Mouse (Mus musculus) embryonic facial prominence, embryonic 14.5 days (tissue): Measurements from ENCODE around the gene Olfr1034. TPM values are rescaled to one million over a fixed set of nuclear protein-coding genes. Genes with fewer than 3 reads are reported as not detected.
"Not testable (repeated sequence)": the region's sequence is repeated elsewhere in the genome, so short reads cannot be mapped to it uniquely, and the experiment has no call there.

Experiments used
- ATAC-seq: fragments of 200-750 bp; cut with Nextera tagmentation; 2 replicates; pipeline ENCODE4 v1.8.0; 2017; ENCODE audit warnings: low read depth, moderate number of reproducible peaks, moderate TSS enrichment
- DNase-seq: peaks from one replicate; pipeline ENCODE4 v3.0.0-alpha.2; 2015; ENCODE audit warnings: low spot score
- H3K27ac ChIP-seq: fragments of 300-500 bp; sonication (generic); replicated peaks from 2 replicates; pipeline ENCODE4 v1.5.1; 2014; ENCODE audit warnings: low read depth, mild to moderate bottlenecking, low read length, moderate library complexity
- H3K27me3 ChIP-seq: fragments of 300-500 bp; sonication (generic); replicated peaks from 2 replicates; pipeline ENCODE4 v1.6.1; 2014; ENCODE audit warnings: low read length; ENCODE audit not compliant: control insufficient read depth, insufficient read depth
- H3K36me3 ChIP-seq: fragments of 300-500 bp; sonication (generic); 2 replicates; pipeline ENCODE4 v1.6.1; 2014; ENCODE audit warnings: low read length, mixed read lengths; ENCODE audit not compliant: control insufficient read depth, insufficient read depth
- H3K4me1 ChIP-seq: fragments of 300-500 bp; sonication (generic); 2 replicates; pipeline ENCODE4 v1.6.1; 2014; ENCODE audit warnings: antibody characterized with exemption, low read length; ENCODE audit not compliant: control insufficient read depth, insufficient read depth
- H3K4me2 ChIP-seq: fragments of 300-500 bp; sonication (generic); 2 replicates; pipeline ENCODE4 v1.6.1; 2014; ENCODE audit warnings: low read depth, mild to moderate bottlenecking, low read length, moderate library complexity, mixed read lengths
- H3K4me3 ChIP-seq: fragments of 300-500 bp; sonication (generic); 2 replicates; pipeline ENCODE4 v1.5.1; 2014; ENCODE audit warnings: low read depth, mild to moderate bottlenecking, low read length
- H3K9ac ChIP-seq: fragments of 300-500 bp; sonication (generic); 2 replicates; pipeline ENCODE4 v1.6.1; 2014; ENCODE audit warnings: low read depth, mild to moderate bottlenecking, low read length, moderate library complexity, mixed read lengths
- H3K9me3 ChIP-seq: fragments of 300-500 bp; sonication (generic); 2 replicates; pipeline ENCODE4 v1.6.1; 2016; ENCODE audit warnings: low read length; ENCODE audit not compliant: control insufficient read depth
- WGBS: fragments of 180-500 bp; shearing (Covaris S2); extraction: QIAGEN DNeasy Blood & Tissue Kit; methylation state at CpG from one replicate; pipeline ENCODE4 v1.1.7; 2014; 5-methylcytosine and 5-hydroxymethylcytosine counted together
- polyA plus RNA-seq: library from polyadenylated mRNA; unstranded; fragments of >200 nt; fragmentation: Nextera tagmentation; extraction: Ambion mirVana; gene quantifications from 2 replicates; pipeline ENCODE4 v1.2.1, GENCODE M21; 2014

Gene Olfr1034
- polyA plus RNA-seq: 0.04 TPM in 2 replicates

GRCm38 (mm10) chr2:86045561-86045960 is at the start of gene Olfr1034:
Gene Olfr1034, plus strand, starts transcription at chr2:86045861.
- no peak within 1 kb of the TSS for H3K27ac ChIP-seq
- no peak for ATAC-seq

GRCm38 (mm10) chr2:86005240-86005639 is 40.4 kb upstream of the Olfr1034 start, which contains the start of gene Olfr1032:
Gene Olfr1032, plus strand, starts transcription at chr2:86005540.
- Histone ChIP-seq H3K4me2 (no peak within 1 kb of the TSS), H3K27ac (no peak within 1 kb of the TSS), H3K4me3 (no peak within 1 kb of the TSS), H3K36me3 (no peaks in the 10 kb centered on the region), H3K4me1 (no peaks in the 10 kb centered on the region), H3K9me3 (no peaks in the 10 kb centered on the region), H3K9ac (no peak within 1 kb of the TSS), H3K27me3 (no peaks in the 10 kb centered on the region)
- DNase-seq (no peak), ATAC-seq (no peak)
- 75% methylated on average over 7 of the region's 7 CpGs for WGBS

More at GRCm38 (mm10) chr2:86045561-86045960, at the start of gene Olfr1034:
- Histone ChIP-seq H3K4me1 (no peaks in the 10 kb centered on the region), H3K27me3 (no peaks in the 10 kb centered on the region), H3K9me3 (no peaks in the 10 kb centered on the region), H3K4me2 (no peak within 1 kb of the TSS), H3K9ac (no peak within 1 kb of the TSS), H3K36me3 (no peaks in the 10 kb centered on the region), H3K4me3 (no peak within 1 kb of the TSS)
- DNase-seq: no peak

- WGBS: 2% methylated on average over 10 of the region's 11 CpGs
- H3K9ac ChIP-seq: peak within 1 kb of the TSS; percentile 51
- not testable (repeated sequence) for ATAC-seq, H3K4me1 ChIP-seq, H3K27me3 ChIP-seq, H3K9me3 ChIP-seq, H3K27ac ChIP-seq, H3K36me3 ChIP-seq
- peak within 1 kb of the TSS; percentile 35 for H3K4me3 ChIP-seq
- peak; percentile 66 for DNase-seq
- peak within 1 kb of the TSS; percentile 48 for H3K4me2 ChIP-seq
Measured at GRCm38 (mm10) chr2:86020406-86020805, 25.3 kb upstream of the Olfr1034 start, which contains the start of gene Olfr1033. Gene Olfr1033, plus strand, starts transcription at chr2:86020633.

- not testable (repeated sequence) for H3K4me3 ChIP-seq, H3K9me3 ChIP-seq, H3K9ac ChIP-seq, H3K27me3 ChIP-seq, H3K4me1 ChIP-seq, H3K36me3 ChIP-seq, DNase-seq, H3K4me2 ChIP-seq, ATAC-seq, H3K27ac ChIP-seq
- 73% methylated on average over 3 of the region's 9 CpGs for WGBS
Measured at GRCm38 (mm10) chr2:86021518-86021917, 24.1 kb upstream of the Olfr1034 start.

- not testable (repeated sequence) for H3K36me3 ChIP-seq, H3K27me3 ChIP-seq, H3K4me1 ChIP-seq, H3K4me3 ChIP-seq, ATAC-seq, H3K9me3 ChIP-seq, DNase-seq, H3K9ac ChIP-seq, H3K4me2 ChIP-seq, H3K27ac ChIP-seq
Measured at GRCm38 (mm10) chr2:86050777-86051176, 5.1 kb downstream of the Olfr1034 start.

GRCm38 (mm10) chr2:86063766-86064165 is 18.1 kb downstream of the Olfr1034 start:
- not testable (repeated sequence) for ATAC-seq, H3K9me3 ChIP-seq, DNase-seq, H3K4me1 ChIP-seq, H3K27me3 ChIP-seq, H3K4me2 ChIP-seq, H3K9ac ChIP-seq, H3K4me3 ChIP-seq, H3K36me3 ChIP-seq, H3K27ac ChIP-seq
- WGBS: 98% methylated on average over 2 of the region's 2 CpGs

- 93% methylated on average over 8 of the region's 8 CpGs for WGBS
Measured at GRCm38 (mm10) chr2:86070189-86070588, 24.5 kb downstream of the Olfr1034 start.

GRCm38 (mm10) chr2:86073692-86074091 is 28.0 kb downstream of the Olfr1034 start, which contains the start of gene Olfr1036:
Gene Olfr1036, plus strand, starts transcription at chr2:86073992.
- not testable (repeated sequence) for DNase-seq, H3K27ac ChIP-seq, ATAC-seq, H3K4me3 ChIP-seq, H3K36me3 ChIP-seq, H3K9me3 ChIP-seq, H3K9ac ChIP-seq, H3K27me3 ChIP-seq, H3K4me1 ChIP-seq, H3K4me2 ChIP-seq

More at GRCm38 (mm10) chr2:86070189-86070588, 24.5 kb downstream of the Olfr1034 start:
- no peak overlapping the region for H3K9ac ChIP-seq
- H3K27me3 ChIP-seq: no peaks in the 10 kb centered on the region
- DNase-seq: no peak
- no peak for ATAC-seq
- H3K36me3 ChIP-seq: no peaks in the 10 kb centered on the region
- no peak overlapping the region for H3K4me3 ChIP-seq
- H3K9me3 ChIP-seq: no peaks in the 10 kb centered on the region
- no peak overlapping the region for H3K27ac ChIP-seq
- no peak overlapping the region for H3K4me2 ChIP-seq
- no peaks in the 10 kb centered on the region for H3K4me1 ChIP-seq

- not testable (repeated sequence) for H3K4me2 ChIP-seq, H3K9me3 ChIP-seq, H3K9ac ChIP-seq, H3K27me3 ChIP-seq, H3K36me3 ChIP-seq, DNase-seq, H3K4me1 ChIP-seq, H3K4me3 ChIP-seq, ATAC-seq, H3K27ac ChIP-seq
- 100% methylated on average over 1 of the region's 1 CpGs for WGBS
Measured at GRCm38 (mm10) chr2:86080478-86080877, 34.8 kb downstream of the Olfr1034 start.
